Mouse (Mus musculus): Measurements from ENCODE around the gene Rnf20. TPM values are rescaled to one million over a fixed set of nuclear protein-coding genes. Genes with fewer than 3 reads are reported as not detected.

Rnf20 gene
- polyA plus RNA-seq, 1 experiment from 2014 or later = 38.1 TPM

- H3K4me3 ChIP-seq (ENCODE audit: low read length) = no peak overlapping the region
- no peak overlapping the region for H3K4me2 ChIP-seq (ENCODE audit: low read depth, low read length)
- peak; percentile 58 for ATAC-seq (ENCODE audit: low read depth)
- H3K4me1 ChIP-seq (replicated peaks; ENCODE audit: control insufficient read depth, insufficient read depth, low read length) = no peaks in the 10 kb centered on the region
- 76% methylated on average over 11 of the region's 11 CpGs for WGBS
- H3K27ac ChIP-seq (ENCODE audit: low read length) = peak overlapping the region; percentile 62
- no peak overlapping the region for H3K9ac ChIP-seq (ENCODE audit: low read length)
- H3K27me3 ChIP-seq (ENCODE audit: control insufficient read depth, insufficient read depth, low read depth, low read length) = no peaks in the 10 kb centered on the region
- no peaks in the 10 kb centered on the region for H3K9me3 ChIP-seq (ENCODE audit: control insufficient read depth, low read length)
- H3K36me3 ChIP-seq (ENCODE audit: control insufficient read depth, insufficient read depth, low read length) = no peaks in the 10 kb centered on the region
Measured at GRCm38 (mm10) chr4:49680171-49680875, 48.5 kb downstream of the Rnf20 start.

- Histone ChIP-seq H3K36me3 (ENCODE audit: control insufficient read depth, insufficient read depth, low read length) (no peaks in the 10 kb centered on the region), H3K27me3 (ENCODE audit: control insufficient read depth, insufficient read depth, low read depth, low read length) (no peaks in the 10 kb centered on the region), H3K4me2 (ENCODE audit: low read depth, low read length) (no peak within 1 kb of the TSS), H3K4me1 (replicated peaks; ENCODE audit: control insufficient read depth, insufficient read depth, low read length) (no peaks in the 10 kb centered on the region), H3K4me3 (ENCODE audit: low read length) (no peak within 1 kb of the TSS), H3K9me3 (ENCODE audit: control insufficient read depth, low read length) (no peaks in the 10 kb centered on the region), H3K9ac (ENCODE audit: low read length) (no peak within 1 kb of the TSS), H3K27ac (ENCODE audit: low read length) (no peak within 1 kb of the TSS; the same call in 1 of the 2 replicates)
- no peak for ATAC-seq (ENCODE audit: low read depth)
- WGBS = 76% methylated on average over 13 of the region's 13 CpGs
Measured at GRCm38 (mm10) chr4:49681812-49682211, 50.0 kb downstream of the Rnf20 start, which contains the start of gene Ppp3r2. Ppp3r2 (minus strand) TSS chr4:49682024.

GRCm38 (mm10) chr4:49688594-49689288, 56.9 kb downstream of the Rnf20 start:
- no peak overlapping the region for H3K27ac ChIP-seq (ENCODE audit: low read length)
- no peaks in the 10 kb centered on the region for H3K9me3 ChIP-seq (ENCODE audit: control insufficient read depth, low read length)
- H3K36me3 ChIP-seq (ENCODE audit: control insufficient read depth, insufficient read depth, low read length) = no peaks in the 10 kb centered on the region
- H3K27me3 ChIP-seq (ENCODE audit: control insufficient read depth, insufficient read depth, low read depth, low read length) = no peaks in the 10 kb centered on the region
- no peaks in the 10 kb centered on the region for H3K4me1 ChIP-seq (replicated peaks; ENCODE audit: control insufficient read depth, insufficient read depth, low read length)
- H3K4me3 ChIP-seq (ENCODE audit: low read length) = no peak overlapping the region
- 18% methylated on average over 9 of the region's 9 CpGs for WGBS
- ATAC-seq (ENCODE audit: low read depth) = 0 out of 2 replicates have a peak, but pooled peaks have one; percentile 62
- H3K4me2 ChIP-seq (ENCODE audit: low read depth, low read length) = no peak overlapping the region
- no peak overlapping the region for H3K9ac ChIP-seq (ENCODE audit: low read length)

- H3K9ac ChIP-seq (ENCODE audit: low read length) = no peak overlapping the region
- H3K4me1 ChIP-seq (replicated peaks; ENCODE audit: control insufficient read depth, insufficient read depth, low read length) = no peaks in the 10 kb centered on the region
- peak overlapping the region; percentile 16; the same call in 1 of the 2 replicates for H3K4me2 ChIP-seq (ENCODE audit: low read depth, low read length)
- 26% methylated on average over 12 of the region's 12 CpGs for WGBS
- H3K9me3 ChIP-seq (ENCODE audit: control insufficient read depth, low read length) = no peaks in the 10 kb centered on the region
- H3K4me3 ChIP-seq (ENCODE audit: low read length) = no peak overlapping the region
- peak; percentile 38; the same call in 1 of the 2 replicates for ATAC-seq (ENCODE audit: low read depth)
- H3K27ac ChIP-seq (ENCODE audit: low read length) = peak overlapping the region; percentile 36; the same call in 1 of the 2 replicates
- H3K36me3 ChIP-seq (ENCODE audit: control insufficient read depth, insufficient read depth, low read length) = no peaks in the 10 kb centered on the region
- no peaks in the 10 kb centered on the region for H3K27me3 ChIP-seq (ENCODE audit: control insufficient read depth, insufficient read depth, low read depth, low read length)
Measured at GRCm38 (mm10) chr4:49691405-49692194, 59.8 kb downstream of the Rnf20 start.

Other genes starting within 250 kb of the Rnf20 start
- gene Acnat2, start 223.9 kb upstream of the Rnf20 start, polyA plus RNA-seq (2015; fragmentation: Nextera tagmentation; extraction: Ambion mirVana) = not detected in 2 replicates
- gene Acnat1, start 158.1 kb upstream of the Rnf20 start, polyA plus RNA-seq (2015; fragmentation: Nextera tagmentation; extraction: Ambion mirVana) = 0.49 and 0.58 TPM in 2 replicates
- not detected in 2 replicates for gene Baat, start 125.4 kb upstream of the Rnf20 start, polyA plus RNA-seq (2015; fragmentation: Nextera tagmentation; extraction: Ambion mirVana)
- gene Mrpl50, start 110.9 kb upstream of the Rnf20 start, polyA plus RNA-seq (2015; fragmentation: Nextera tagmentation; extraction: Ambion mirVana) = 62.1 and 64.7 TPM in 2 replicates
- gene Zfp189, start 110.8 kb upstream of the Rnf20 start, polyA plus RNA-seq (2015; fragmentation: Nextera tagmentation; extraction: Ambion mirVana) = 9.6 TPM in 2 replicates
- 0.53 and 6.3 TPM in 2 replicates for gene Aldob, start 82.5 kb upstream of the Rnf20 start, polyA plus RNA-seq (2015; fragmentation: Nextera tagmentation; extraction: Ambion mirVana)
- gene Tmem246, start 34.1 kb upstream of the Rnf20 start, polyA plus RNA-seq (2015; fragmentation: Nextera tagmentation; extraction: Ambion mirVana) = 25.9 and 27.6 TPM in 2 replicates
- gene Ppp3r2, start 50.0 kb downstream of the Rnf20 start, polyA plus RNA-seq (2015; fragmentation: Nextera tagmentation; extraction: Ambion mirVana) = 0.06 TPM in 1 of 2 replicates, not detected in the other
- gene Grin3a, start 213.7 kb downstream of the Rnf20 start, polyA plus RNA-seq (2015; fragmentation: Nextera tagmentation; extraction: Ambion mirVana) = 0.30 and 0.39 TPM in 2 replicates